Mouse (Mus musculus) layer of hippocampus, adult 2 months (tissue): ENCODE measurements around the gene Coa7. TPM values are rescaled to one million over a fixed set of nuclear protein-coding genes. Genes with fewer than 3 reads are reported as not detected.
A peak's percentile ranks its signal among the peaks of the same experiment; 100 is the strongest.

Experiments used
- DNase-seq, 2 experiments: peaks; one replicate each; pipeline ENCODE4 v3.0.0; 2022; ENCODE audit warnings: low spot score in 2 of 2
- H3K27ac ChIP-seq: fragments of 200-600 bp; 2 replicates; pipeline ENCODE4 v1.8.1; 2022
- H3K4me3 ChIP-seq: fragments of 200-600 bp; 2 replicates; pipeline ENCODE4 v1.8.1; 2022; ENCODE audit warnings: mild to moderate bottlenecking
- CTCF ChIP-seq: fragments of 200-600 bp; conservative IDR thresholded peaks from 2 replicates; pipeline ENCODE4 v1.8.1; 2022; ENCODE audit warnings: antibody characterized with exemption, mild to moderate bottlenecking, moderate library complexity
- long read RNA-seq, 2 experiments: library from polyadenylated mRNA; stranded (forward); transcript quantifications; one replicate each; pipeline ENCODE4 v2.0.0; 2021; ENCODE audit warnings: borderline mapping rate in 2 of 2
- total RNA-seq, 2 experiments: library from RNA; stranded (reverse); gene quantifications; 2 replicates each; pipeline ENCODE4 v1.2.3; 2021

The Coa7 gene
- 10 to 100 TPM; 28.8 to 31.6 TPM for total RNA-seq
- long read RNA-seq, experiment 1, transcript Coa7-202 (3 exons, 3,714 nt), result major isoform, 10 of 12 reads
- long read RNA-seq, experiment 1, partial matches to known transcripts, result 0 of 12 reads
- long read RNA-seq, experiment 1, other reads (novel, unspliced or antisense), result 2 of 12 reads
- long read RNA-seq, experiment 2, transcript Coa7-202 (3 exons, 3,714 nt), result major isoform, 18 of 20 reads
- long read RNA-seq, experiment 2, partial matches to known transcripts, result 1 of 20 reads
- long read RNA-seq, experiment 2, other reads (novel, unspliced or antisense), result 1 of 20 reads

GRCm38 (mm10) chr4:108327730-108328484 lies at the start of gene Coa7:
Gene Coa7, plus strand, starts transcription at chr4:108328140.
- Histone ChIP-seq H3K27ac (peak within 1 kb of the TSS; percentile 99), H3K4me3 (peak within 1 kb of the TSS; percentile 95)
- DNase-seq, result peak; percentile 95 to 99
- TF ChIP-seq CTCF, result peak; percentile 36; the same call in 1 of the 2 replicates

GRCm38 (mm10) chr4:108300266-108300665 lies 27.7 kb upstream of the Coa7 start:
- no peak for TF ChIP-seq CTCF
- Histone ChIP-seq H3K4me3 (peak overlapping the region; percentile 64), H3K27ac (peak overlapping the region; percentile 93)
- no peak for DNase-seq

GRCm38 (mm10) chr4:108300670-108301373 lies 27.1 kb upstream of the Coa7 start, which contains the start of gene Zyg11b:
Gene Zyg11b, minus strand, starts transcription at chr4:108301096.
- peak; percentile 79 to 80 for DNase-seq
- no peak for TF ChIP-seq CTCF
- Histone ChIP-seq H3K27ac (peak within 1 kb of the TSS; percentile 93), H3K4me3 (peak within 1 kb of the TSS; percentile 64)

GRCm38 (mm10) chr4:108302296-108302890 lies 25.5 kb upstream of the Coa7 start:
- no peak for DNase-seq
- TF ChIP-seq CTCF, result no peak
- H3K4me3 ChIP-seq, result no peak overlapping the region
- H3K27ac ChIP-seq, result no peak overlapping the region

GRCm38 (mm10) chr4:108310706-108311105 lies 17.2 kb upstream of the Coa7 start:
- no peak for TF ChIP-seq CTCF
- no peak overlapping the region for H3K27ac ChIP-seq
- H3K4me3 ChIP-seq, result no peak overlapping the region
- DNase-seq, result no peak

GRCm38 (mm10) chr4:108314041-108314440 lies 13.9 kb upstream of the Coa7 start:
- no peak for DNase-seq
- H3K4me3 ChIP-seq, result no peak overlapping the region
- H3K27ac ChIP-seq, result no peak overlapping the region
- no peak for TF ChIP-seq CTCF

GRCm38 (mm10) chr4:108317656-108318605 lies 10.0 kb upstream of the Coa7 start:
- Histone ChIP-seq H3K27ac (no peak overlapping the region), H3K4me3 (no peak overlapping the region)
- no peak for DNase-seq
- TF ChIP-seq CTCF, result no peak

- no peak overlapping the region for H3K27ac ChIP-seq
- no peak for TF ChIP-seq CTCF
- H3K4me3 ChIP-seq, result no peak overlapping the region
- DNase-seq, result no peak
Observed at GRCm38 (mm10) chr4:108318649-108319615, 9.0 kb upstream of the Coa7 start.

- no peak overlapping the region for H3K27ac ChIP-seq
- TF ChIP-seq CTCF, result peak; percentile 50
- no peak for DNase-seq
- no peak overlapping the region for H3K4me3 ChIP-seq
Observed at GRCm38 (mm10) chr4:108319747-108320146, 8.2 kb upstream of the Coa7 start.

- Histone ChIP-seq H3K4me3 (no peak overlapping the region), H3K27ac (no peak overlapping the region)
- DNase-seq, result no peak
- no peak for TF ChIP-seq CTCF
Observed at GRCm38 (mm10) chr4:108320627-108321380, 7.1 kb upstream of the Coa7 start.
